Mouse (Mus musculus): ENCODE measurements around the gene Aurkb.
A peak's percentile ranks its signal among the peaks of the same experiment; 100 is the strongest.

Aurkb gene

DNA sequence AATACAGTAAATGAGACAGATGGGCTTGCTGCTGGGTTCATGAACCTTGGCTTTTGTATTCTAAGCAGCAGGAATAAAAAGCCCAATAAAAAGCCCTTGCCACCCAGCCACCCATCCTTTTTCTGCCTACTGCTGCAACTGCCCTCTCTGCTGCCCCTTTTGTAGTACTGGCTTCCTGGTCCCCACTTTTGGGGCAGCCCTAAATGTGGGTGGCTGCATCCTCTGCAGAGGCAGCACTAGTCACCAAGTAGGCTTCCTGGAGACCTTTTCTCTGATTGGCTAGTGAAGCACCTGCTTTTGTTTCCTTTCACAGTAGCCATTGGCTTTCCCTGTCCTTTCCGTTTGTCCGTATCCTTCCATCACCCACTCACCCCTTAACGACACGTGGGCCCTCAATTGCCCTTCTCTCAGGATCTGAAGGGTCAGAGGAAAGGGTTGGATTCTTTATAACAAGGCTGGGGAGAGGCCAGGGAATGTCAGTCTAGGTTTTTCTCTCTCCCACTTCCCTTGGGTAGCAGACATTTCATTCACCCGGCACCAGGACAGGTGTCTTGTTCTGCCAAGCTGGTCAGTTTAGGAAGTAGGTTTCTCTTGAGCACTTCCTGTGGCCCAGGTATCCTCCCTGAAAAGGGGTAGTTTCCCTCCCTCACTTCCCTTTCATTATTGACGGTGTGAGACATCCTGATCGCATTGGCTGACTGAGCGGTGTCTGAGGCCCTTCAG lies 52.8 kb downstream of the Aurkb start:
- DNase-seq (ENCODE audit: extremely low spot score), result no peak

GRCm38 (mm10) chr11:69098762-69099091 lies 53.3 kb downstream of the Aurkb start:
- DNase-seq (ENCODE audit: extremely low spot score), result peak; percentile 90

DNA sequence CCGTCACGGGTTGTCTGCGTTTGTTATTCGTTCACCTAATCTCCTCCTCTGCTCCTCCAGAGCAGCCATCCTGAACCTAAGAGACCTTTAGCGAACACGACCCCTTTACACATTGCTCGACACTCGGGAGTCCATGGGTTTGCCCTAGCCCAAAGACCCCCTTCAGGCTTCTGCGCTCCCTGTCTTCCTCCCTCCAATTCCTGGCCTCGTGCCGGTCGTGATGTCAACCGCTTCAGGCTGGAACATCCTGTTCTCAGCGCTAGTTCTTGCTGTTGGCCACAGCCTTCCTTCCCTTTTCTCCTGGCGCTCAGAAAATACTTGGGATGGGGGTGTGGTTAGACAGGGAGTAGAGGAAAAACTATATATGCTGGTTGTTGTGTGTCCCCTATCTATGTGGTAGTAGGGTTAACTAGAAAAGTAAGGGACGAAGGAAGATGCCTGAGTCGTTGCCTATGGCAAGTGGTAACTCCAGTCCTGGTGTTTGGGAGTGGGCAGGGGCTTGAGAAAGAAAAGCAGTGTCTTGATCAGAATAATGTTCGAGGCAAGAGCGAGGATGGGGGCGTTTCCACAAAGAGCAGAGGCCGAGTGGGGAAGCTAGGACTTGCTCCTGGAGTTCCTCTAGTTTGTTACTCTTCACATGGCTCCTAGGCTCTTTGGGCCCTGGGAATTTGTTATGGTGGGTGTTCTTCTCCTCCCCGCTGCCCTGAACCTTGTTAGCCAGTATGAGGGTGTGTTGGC lies 53.9 kb downstream of the Aurkb start:
- no peak for DNase-seq (ENCODE audit: extremely low spot score)

DNA sequence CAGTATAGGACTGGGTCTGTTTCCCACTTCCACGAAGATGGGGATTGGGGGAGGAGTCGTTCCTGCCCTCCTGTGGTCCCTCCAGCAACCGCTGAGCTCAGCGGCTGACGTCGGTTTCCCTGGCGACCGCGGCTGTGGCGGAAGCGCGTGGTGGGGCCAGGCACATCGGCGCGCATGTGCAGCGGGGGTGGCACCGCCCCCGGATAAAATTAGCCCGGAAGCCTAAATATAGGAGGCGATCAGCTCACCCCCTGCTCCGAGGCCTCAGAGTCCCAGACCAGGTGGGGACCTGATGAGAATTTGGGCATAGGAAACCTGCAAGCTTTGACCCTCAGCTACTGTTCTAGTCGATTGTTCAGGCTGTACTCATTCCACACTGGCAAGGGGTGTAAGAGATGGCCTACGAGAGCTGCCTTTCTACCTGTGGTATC lies 54.5 kb downstream of the Aurkb start:
- DNase-seq (ENCODE audit: extremely low spot score), result peak; percentile 85

DNA sequence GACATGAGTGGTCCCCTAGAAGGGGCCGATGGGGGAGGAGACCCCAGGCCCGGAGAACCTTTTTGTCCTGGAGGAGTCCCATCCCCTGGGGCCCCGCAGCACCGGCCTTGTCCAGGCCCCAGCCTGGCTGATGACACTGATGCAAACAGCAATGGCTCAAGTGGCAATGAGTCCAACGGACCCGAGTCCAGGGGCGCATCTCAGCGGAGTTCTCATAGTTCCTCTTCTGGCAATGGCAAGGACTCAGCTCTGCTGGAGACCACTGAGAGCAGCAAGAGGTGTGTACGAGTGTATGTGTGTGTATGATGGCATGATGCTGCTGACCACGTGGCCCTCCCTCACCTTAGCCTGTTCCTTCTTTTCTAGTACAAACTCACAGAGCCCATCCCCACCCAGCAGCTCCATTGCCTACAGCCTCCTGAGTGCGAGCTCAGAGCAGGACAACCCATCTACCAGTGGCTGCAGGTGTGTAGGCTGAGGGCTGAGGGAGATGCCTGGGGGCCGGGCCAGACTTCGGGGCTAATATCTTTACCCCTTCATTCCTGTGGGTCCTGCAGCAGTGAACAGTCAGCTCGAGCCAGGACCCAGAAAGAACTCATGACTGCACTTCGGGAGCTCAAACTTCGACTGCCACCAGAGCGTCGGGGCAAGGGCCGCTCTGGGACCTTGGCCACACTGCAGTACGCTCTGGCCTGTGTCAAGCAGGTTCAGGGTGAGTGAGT lies 55.4 kb downstream of the Aurkb start:
- DNase-seq (ENCODE audit: extremely low spot score), result no peak
